Mouse (Mus musculus): ENCODE measurements around the gene Rgl3.
A peak's percentile ranks its signal among the peaks of the same experiment; 100 is the strongest.

The Rgl3 gene

GRCm38 (mm10) chr9:21947540-21948130 is 41.6 kb downstream of the Rgl3 start:
- no peak for DNase-seq

GRCm38 (mm10) chr9:21944267-21944666 is 45.0 kb downstream of the Rgl3 start:
- no peak for DNase-seq

DNA sequence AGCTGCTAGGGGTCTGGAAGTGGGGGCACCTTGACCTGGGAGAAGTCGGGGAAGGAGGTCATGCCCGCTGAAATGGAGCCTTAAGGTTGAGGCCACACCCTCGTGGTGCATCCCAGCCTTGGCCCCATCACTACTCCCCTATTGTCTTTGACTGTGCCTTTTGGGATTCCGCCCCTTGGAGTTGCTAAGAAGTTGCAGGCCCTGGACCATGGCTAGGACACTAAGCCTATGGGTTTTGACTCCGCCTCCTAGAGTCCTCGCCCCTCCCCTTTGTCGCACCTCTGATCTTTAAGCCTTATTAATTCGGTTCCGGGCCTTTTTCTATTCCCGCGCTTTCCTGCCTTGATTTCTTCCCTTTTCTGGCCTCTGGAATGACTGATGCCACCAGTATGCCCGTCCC is 45.6 kb downstream of the Rgl3 start:
- no peak for DNase-seq

DNA sequence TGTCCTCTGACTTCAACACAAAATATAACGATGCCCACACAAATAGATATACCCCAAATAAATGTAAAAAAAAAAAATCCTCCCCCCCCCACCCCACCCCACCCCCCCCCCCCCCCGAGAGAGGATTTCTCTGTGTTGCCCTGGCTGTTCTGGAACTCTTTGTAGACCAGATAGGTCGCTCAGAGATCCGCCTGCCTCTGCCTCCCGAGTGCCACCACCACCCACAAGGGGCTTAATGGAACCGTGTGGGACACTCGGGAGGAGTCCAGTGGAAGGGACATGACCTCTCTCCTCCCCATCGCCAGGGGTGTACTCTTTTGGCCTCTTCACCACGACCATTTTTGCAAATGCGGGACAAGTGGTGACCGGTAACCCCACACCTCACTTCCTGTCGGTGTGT is 46.2 kb downstream of the Rgl3 start:
- DNase-seq = no peak

DNA sequence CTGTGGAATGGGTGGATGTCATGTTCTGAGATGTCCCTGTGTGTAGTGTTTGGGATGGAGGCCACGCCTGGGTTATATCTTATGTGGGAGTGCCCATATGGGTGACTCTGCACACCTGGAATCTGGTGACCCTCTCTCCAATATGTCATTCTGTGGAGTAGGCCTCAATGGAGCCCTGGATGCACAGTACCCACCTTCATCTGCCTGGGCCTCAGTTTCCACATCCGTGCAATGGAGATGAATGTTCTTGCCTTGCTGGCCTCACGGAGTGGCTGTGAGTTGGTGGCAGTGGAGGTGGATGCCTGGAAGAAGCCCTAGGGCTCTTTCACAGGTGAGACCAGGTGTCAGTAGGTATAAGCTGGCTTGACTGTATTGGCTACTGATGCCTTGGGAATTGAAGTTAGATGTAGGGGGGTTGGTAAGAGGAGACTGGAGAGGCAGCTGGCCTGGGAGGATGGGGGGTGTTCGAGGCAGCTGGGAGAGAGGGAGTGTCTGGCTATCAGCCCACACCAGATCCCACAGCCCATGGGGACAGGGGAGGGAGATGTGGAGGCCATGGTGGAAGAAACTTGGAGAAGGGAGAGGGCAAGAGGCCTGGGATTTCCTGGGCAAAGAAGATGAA is 50.9 kb downstream of the Rgl3 start:
- DNase-seq = no peak

DNA sequence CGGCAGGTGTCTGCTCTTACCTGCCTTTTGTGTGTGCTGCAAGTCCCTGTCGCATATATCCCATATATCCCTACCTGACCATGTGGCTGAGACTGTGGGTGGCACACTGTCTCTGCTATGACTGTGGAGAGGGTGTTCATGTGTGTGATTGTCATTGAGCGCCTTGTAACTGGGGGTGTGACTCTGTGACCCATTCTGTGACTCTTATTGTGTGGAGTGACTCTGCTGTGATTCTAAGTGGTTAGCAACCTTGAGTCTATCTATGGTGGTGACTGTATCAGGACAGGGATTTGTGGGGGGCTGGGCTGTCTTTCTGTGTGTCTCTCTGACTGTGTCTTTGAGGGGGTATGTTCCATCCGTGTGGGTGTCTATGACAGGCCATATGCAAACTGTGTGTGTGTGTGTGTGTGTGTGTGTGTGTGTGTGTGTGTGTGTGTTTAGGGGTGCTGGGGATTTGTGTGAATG is 51.5 kb downstream of the Rgl3 start:
- DNase-seq = no peak

GRCm38 (mm10) chr9:21936692-21937570 is 52.3 kb downstream of the Rgl3 start, which contains the start of gene Plppr2:
Gene Plppr2 (plus strand): TSS chr9:21937033.
- DNase-seq = peak; percentile 99

GRCm38 (mm10) chr9:21935466-21936131 is 53.6 kb downstream of the Rgl3 start:
- DNase-seq = no peak

DNA sequence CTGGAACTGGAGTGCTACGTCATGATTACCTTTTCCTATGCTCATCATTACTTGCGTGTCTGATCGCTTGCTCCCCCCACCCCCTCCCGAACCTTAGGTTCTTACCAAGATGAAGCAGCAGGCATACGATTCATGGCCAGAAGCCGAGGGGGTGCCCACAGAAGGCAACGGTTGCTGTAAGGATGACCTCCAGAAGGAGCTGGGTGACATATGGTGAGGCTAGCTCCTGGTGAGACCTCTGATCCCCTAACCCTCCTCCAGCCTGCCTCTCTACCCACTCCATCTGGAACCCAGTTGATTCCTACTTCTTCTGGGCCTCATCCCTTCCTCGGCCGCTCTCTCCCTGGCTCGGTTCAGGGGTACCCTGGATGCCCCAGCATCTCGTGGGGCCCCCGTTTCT is 55.2 kb downstream of the Rgl3 start:
- no peak for DNase-seq

DNA sequence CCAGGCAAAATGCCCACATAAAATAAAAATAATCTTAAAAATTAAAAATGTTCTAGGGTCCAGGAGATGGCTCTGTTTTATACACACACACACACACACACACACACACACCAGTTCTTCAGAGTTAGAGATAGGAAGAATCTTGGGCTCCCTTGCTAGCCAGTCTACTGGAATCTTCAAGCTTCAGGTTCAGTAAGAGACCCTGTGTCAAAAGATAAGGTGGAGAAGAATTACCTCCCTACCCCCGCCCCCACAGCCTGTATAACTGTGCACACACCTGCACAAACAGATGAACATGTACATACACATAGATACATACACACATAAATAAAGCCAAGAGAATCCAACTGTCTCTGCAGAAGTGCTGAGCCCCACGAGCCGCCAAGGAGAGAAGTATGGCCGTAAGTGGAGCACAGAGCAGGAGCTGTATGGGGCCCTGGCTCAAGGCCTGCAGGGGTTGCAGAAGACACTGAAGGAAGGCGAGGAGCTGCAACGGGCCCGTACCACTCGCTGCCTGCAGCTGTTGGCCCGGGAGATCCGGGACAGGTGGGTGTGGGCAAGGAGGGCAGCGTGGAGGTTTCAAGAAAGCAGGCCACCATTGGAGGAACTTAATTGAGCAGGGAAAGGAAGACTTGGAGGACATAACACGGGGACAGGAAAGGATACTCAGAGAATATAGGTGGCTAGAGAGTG is 56.7 kb downstream of the Rgl3 start:
- DNase-seq = no peak

- DNase-seq = no peak
Measured at GRCm38 (mm10) chr9:21932006-21932405, 57.2 kb downstream of the Rgl3 start.

DNA sequence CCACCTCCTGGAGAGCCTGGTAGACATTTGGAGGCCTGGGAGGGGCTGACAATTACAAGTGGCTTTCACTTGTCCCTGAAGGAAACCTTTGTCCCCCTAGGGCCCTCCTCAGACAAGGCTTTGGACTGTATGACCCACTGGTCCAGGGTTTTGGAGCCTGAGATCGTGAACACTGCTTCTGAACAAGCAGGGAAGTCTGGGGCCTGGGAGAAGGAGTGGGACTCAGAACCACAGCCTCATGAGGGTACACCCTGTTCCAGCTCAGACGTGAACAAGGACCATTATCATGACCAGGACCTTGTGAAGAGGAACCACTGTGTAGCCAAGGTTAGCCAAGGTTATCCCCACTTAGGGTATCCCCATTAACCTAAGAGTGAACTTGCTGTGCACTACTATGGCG is 60.0 kb downstream of the Rgl3 start:
- no peak for DNase-seq

GRCm38 (mm10) chr9:21927208-21927753 is 62.0 kb downstream of the Rgl3 start, which contains the start of the genes Ccdc159 and Tmem205:
Gene Ccdc159 (plus strand): TSS chr9:21927471.
Gene Tmem205 (minus strand): TSS chr9:21927556.
- peak; percentile 99 for DNase-seq

GRCm38 (mm10) chr9:21926784-21927183 is 62.5 kb downstream of the Rgl3 start:
- DNase-seq = no peak

DNA sequence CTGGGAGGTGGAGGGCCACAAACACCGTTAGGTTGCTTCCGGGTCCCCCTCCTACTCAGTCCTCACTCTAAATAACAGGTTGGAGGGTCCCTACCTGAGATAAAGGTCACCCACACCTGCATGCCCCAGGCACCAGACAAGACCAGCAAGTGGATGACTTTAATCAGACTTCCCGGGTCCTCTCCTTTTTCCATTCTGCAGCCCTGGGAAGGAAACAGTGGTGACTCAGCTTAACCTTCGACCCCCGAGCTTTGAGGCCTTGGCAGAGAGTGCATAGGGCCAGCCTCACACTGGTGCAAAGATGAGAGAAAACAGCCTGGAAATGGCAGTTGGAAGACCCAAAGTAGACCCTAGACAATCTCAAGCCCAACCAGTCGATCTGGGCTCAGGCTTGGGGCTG is 63.1 kb downstream of the Rgl3 start:
- DNase-seq = no peak

GRCm38 (mm10) chr9:21925506-21925905 is 63.7 kb downstream of the Rgl3 start:
- DNase-seq = no peak

DNA sequence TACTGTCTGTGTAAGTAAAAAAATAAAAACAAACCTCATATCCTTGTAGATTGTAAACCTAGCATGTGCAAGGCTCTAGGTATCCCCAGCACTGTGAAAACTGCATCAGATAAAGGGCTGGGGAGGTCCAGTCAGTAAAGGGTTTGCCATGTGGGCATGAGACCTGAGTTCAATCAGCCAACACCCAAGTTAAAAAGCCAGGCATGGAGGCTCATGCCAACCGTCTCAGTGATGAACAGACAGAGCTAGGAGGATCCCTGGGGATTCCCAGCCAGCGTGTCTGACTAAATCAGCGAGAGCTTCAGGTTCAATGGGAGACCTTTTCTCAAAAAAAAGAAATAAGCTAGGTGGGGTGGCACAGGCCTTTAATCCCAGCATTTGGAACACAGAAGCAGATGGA is 64.2 kb downstream of the Rgl3 start:
- no peak for DNase-seq

DNA sequence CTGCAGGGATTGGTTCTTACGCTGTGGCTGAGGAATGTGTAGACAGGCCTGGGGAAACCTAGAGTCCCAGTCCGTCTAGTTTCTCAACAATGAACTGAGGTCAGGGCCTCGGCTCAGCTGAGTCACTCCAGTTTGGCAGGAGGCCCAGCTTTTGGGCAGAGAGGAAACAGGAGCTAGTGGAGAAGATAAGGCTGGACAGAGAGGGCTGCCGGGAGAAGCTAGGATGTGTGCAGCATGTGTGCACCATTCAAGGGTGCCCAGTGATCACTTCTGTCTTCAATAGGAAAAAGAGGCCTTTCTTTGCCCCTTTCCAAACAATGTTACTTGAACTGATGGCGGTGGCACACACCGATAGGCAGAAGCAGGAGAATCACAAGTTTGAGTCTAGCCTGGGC is 65.2 kb downstream of the Rgl3 start:
- DNase-seq = no peak

DNA sequence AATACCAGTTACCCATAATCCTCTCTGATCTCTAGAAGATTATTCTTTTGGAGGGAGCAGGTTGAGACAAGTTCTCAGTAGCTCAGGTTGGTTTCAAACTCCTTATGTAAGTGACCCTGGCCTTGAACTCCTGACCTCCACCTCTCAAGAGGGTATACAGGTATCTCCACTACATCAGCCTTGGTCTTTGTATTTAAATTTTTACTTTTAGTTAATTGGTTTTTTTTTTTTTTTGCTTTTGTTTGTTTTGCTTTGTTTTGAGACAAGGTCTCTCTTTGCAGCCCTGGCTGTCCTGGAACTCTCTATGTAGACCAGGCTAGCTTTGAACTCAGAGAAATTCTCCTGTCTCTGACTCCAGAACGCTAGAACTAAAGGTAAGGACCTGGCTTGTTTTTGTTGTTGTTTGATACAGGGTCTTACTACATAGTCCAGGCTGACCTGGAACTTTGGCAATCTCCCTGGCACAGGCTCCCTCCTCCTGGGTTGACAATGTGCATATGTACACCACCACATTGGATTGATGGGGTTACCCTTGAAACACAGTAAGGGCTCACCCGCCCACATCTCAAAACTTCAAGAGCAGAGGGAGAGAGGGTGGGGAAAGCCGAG is 65.7 kb downstream of the Rgl3 start:
- no peak for DNase-seq

DNA sequence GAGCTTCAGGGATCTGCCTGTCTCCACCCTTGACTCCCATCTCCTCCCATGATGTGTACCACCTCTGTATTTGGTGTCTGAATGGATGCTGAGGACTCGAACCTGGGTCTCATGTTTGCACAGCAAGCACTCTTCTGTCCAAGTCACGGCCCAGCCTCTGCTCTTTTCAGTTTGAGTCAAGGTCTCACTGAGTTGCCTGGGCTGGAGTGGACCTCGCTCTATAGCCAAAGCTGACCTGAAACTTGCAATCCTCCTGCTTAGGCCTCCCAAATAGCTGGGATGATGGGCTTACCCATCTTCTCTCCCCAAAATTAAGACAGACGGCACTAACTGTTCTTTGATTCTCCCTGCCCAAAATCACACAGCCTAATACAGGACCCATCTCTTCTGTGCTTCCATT is 66.2 kb downstream of the Rgl3 start:
- no peak for DNase-seq
